Mouse (Mus musculus) CD4-positive, CD25-positive, alpha-beta regulatory T cell, adult 2 months (primary cell): ENCODE data around the gene Olfr114.

Experiments
- DNase-seq: peaks from one replicate; pipeline ENCODE4 v3.0.0-alpha.2; 2012; ENCODE audit warnings: low read depth, low spot score

Olfr114 gene

GRCm38 (mm10) chr17:37592643-37593042, at the start of gene Olfr114:
TSS of gene Olfr114 (minus strand) at chr17:37592743.
- DNase-seq = no peak

- no peak for DNase-seq
Observed at GRCm38 (mm10) chr17:37627009-37627408, 34.5 kb upstream of the Olfr114 start, which contains the start of the genes Olfr115 and Olfr116. TSS of gene Olfr115 (minus strand) at chr17:37627109. TSS of gene Olfr116 (minus strand) at chr17:37627199.

- no peak for DNase-seq
Observed at GRCm38 (mm10) chr17:37577563-37577962, 15.0 kb downstream of the Olfr114 start, which contains the start of gene Olfr113. TSS of gene Olfr113 (minus strand) at chr17:37577663.

GRCm38 (mm10) chr17:37569351-37569750, 23.2 kb downstream of the Olfr114 start, which contains the start of gene Olfr112:
TSS of gene Olfr112 (minus strand) at chr17:37569451.
- DNase-seq = no peak

GRCm38 (mm10) chr17:37558913-37559615, 33.5 kb downstream of the Olfr114 start:
- no peak for DNase-seq

- no peak for DNase-seq
Observed at GRCm38 (mm10) chr17:37543800-37544435, 48.6 kb downstream of the Olfr114 start.

GRCm38 (mm10) chr17:37541454-37542119, 51.0 kb downstream of the Olfr114 start:
- DNase-seq = no peak
